Mouse (Mus musculus) naive thymus-derived CD4-positive, alpha-beta T cell, adult 5 months (primary cell): Measurements from ENCODE around the gene Lzts2. TPM values are rescaled to one million over a fixed set of nuclear protein-coding genes. Genes with fewer than 3 reads are reported as not detected.

Source experiments
- polyA plus RNA-seq: library from polyadenylated mRNA; unstranded; fragments of 100-300 nt; shearing (Covaris generic); gene quantifications from one replicate; pipeline ENCODE4 v1.2.1, GENCODE M21; 2017

The Lzts2 gene
- polyA plus RNA-seq: 3.7 TPM

GRCm38 (mm10) chr19:45014335-45014971 is at the start of gene Lzts2:
Gene Lzts2, plus strand, starts transcription at chr19:45014414.

GRCm38 (mm10) chr19:44988831-44989566 is 25.2 kb upstream of the Lzts2 start, which contains the start of gene Sema4g:
Gene Sema4g, plus strand, starts transcription at chr19:44989101.

GRCm38 (mm10) chr19:45005444-45005843 is 8.8 kb upstream of the Lzts2 start, which contains the start of gene Twnk:
Gene Twnk, plus strand, starts transcription at chr19:45005663.

GRCm38 (mm10) chr19:45005957-45006712 is 8.1 kb upstream of the Lzts2 start, which contains the start of gene Mrpl43:
Gene Mrpl43, minus strand, starts transcription at chr19:45006442.

GRCm38 (mm10) chr19:45045651-45046050 is 31.4 kb downstream of the Lzts2 start, which contains the start of gene Pdzd7:
Gene Pdzd7, minus strand, starts transcription at chr19:45045717.

GRCm38 (mm10) chr19:45047417-45047934 is 33.3 kb downstream of the Lzts2 start, which contains the start of gene Sfxn3:
Gene Sfxn3, plus strand, starts transcription at chr19:45047503.

GRCm38 (mm10) chr19:45074580-45075322 is 60.5 kb downstream of the Lzts2 start, which contains the start of gene Kazald1:
Gene Kazald1, plus strand, starts transcription at chr19:45075241.

Other genes with a start within 250 kb of the Lzts2 start
- 49.9 TPM for gene Slf2, start 83.3 kb upstream of the Lzts2 start, polyA plus RNA-seq
- gene Sema4g, start 25.3 kb upstream of the Lzts2 start, polyA plus RNA-seq: not detected
- 9.9 TPM for gene Twnk, start 8.8 kb upstream of the Lzts2 start, polyA plus RNA-seq
- gene Mrpl43, start 8.0 kb upstream of the Lzts2 start, polyA plus RNA-seq: 52.8 TPM
- gene Pdzd7, start 31.3 kb downstream of the Lzts2 start, polyA plus RNA-seq: not detected
- 58.2 TPM for gene Sfxn3, start 33.1 kb downstream of the Lzts2 start, polyA plus RNA-seq
- 0.42 TPM for gene Kazald1, start 60.8 kb downstream of the Lzts2 start, polyA plus RNA-seq
- gene Tlx1, start 136.3 kb downstream of the Lzts2 start, polyA plus RNA-seq: not detected
- gene Lbx1, start 221.4 kb downstream of the Lzts2 start, polyA plus RNA-seq: not detected